Mouse (Mus musculus) ES-E14 (cell line): ENCODE measurements around the gene Ostf1.

Source experiments
- HCFC1 ChIP-seq: IDR thresholded peaks from 2 replicates; pipeline ENCODE4 v1.6.1; 2012; ENCODE audit warnings: low read length, inconsistent platforms, borderline replicate concordance; ENCODE audit not compliant: insufficient read depth
- MAFK ChIP-seq: IDR thresholded peaks from 2 replicates; pipeline ENCODE4 v1.6.1; 2014; ENCODE audit warnings: mild to moderate bottlenecking, low read depth, low read length, inconsistent platforms; ENCODE audit not compliant: insufficient read depth
- ZC3H11A ChIP-seq: IDR thresholded peaks from 2 replicates; pipeline ENCODE4 v1.6.1; 2012; ENCODE audit warnings: low read depth, mild to moderate bottlenecking, inconsistent platforms, low read length, borderline replicate concordance
- ZNF384 ChIP-seq: IDR thresholded peaks from 2 replicates; pipeline ENCODE4 v1.6.1; 2012; ENCODE audit warnings: low read depth, low read length, inconsistent platforms

- TF ChIP-seq MAFK, result no peak
- TF ChIP-seq ZC3H11A, result no peak
- no peak for TF ChIP-seq ZNF384
- no peak for TF ChIP-seq HCFC1
Observed at GRCm38 (mm10) chr19:18607907-18608306, 23.7 kb downstream of the Ostf1 start.
